20 mouse cellular contexts compared by ENCODE assay signal in genomic region chr16:85071248-85071647, GRCm38 (mm10).
DNase-seq lines count a peak whose midpoint lies in the region; ATAC-seq lines count a peak whose summit lies in the region.
"Had no signal": no experiment of that assay in that cellular context is flagged by ENCODE, and none has a peak within 500 bp of the region (broad histone marks: within the 10 kb centered on the region; RNA-seq: fewer than 3 reads in every experiment).

No protein-coding gene starts in this region.

- 0 out of 2 replicates have a peak, but pooled peaks cover 3% of the 10 kb centered on the region for H3K36me3 ChIP-seq in heart, embryonic 11.5 days (ENCODE audit: control insufficient read depth, insufficient read depth, low read length)

- H3K27ac ChIP-seq in heart, embryonic 11.5 days (ENCODE audit: low read depth, low read length) = no peak overlapping the region
- H3K27ac ChIP-seq: embryonic facial prominence, embryonic 13.5 days; heart, embryonic 13.5 days; hindbrain, embryonic 14.5 days; layer of hippocampus, adult 2 months; left cerebral cortex, adult 2 months had no signal

- no peak overlapping the region for H3K9ac ChIP-seq in heart, embryonic 11.5 days (ENCODE audit: low read depth, low read length)
- H3K9ac ChIP-seq: embryonic facial prominence, embryonic 13.5 days; heart, embryonic 13.5 days; hindbrain, embryonic 14.5 days had no signal

- ATAC-seq in heart, embryonic 11.5 days (replicated peaks; ENCODE audit: insufficient number of reproducible peaks, low FRiP score, low TSS enrichment) = no peak
- ATAC-seq: forebrain, embryonic 16.5 days had no signal

- H3K4me1 ChIP-seq in heart, embryonic 11.5 days (ENCODE audit: control insufficient read depth, insufficient read depth, low read length) = peaks cover 8% of the 10 kb centered on the region
- H3K4me1 ChIP-seq: embryonic facial prominence, embryonic 13.5 days had no signal

- 90% methylated on average over 1 of the region's 1 CpGs for WGBS in heart, embryonic 11.5 days (ENCODE audit: insufficient replicate concordance)

- H3K4me3 ChIP-seq in heart, embryonic 11.5 days (ENCODE audit: low read depth, low read length) = no peak overlapping the region
- H3K4me3 ChIP-seq: embryonic facial prominence, embryonic 13.5 days; heart, embryonic 13.5 days; layer of hippocampus, adult 2 months; left cerebral cortex, adult 2 months had no signal

- H3K4me2 ChIP-seq in heart, embryonic 11.5 days = no peak overlapping the region
- H3K4me2 ChIP-seq: embryonic facial prominence, embryonic 13.5 days; heart, embryonic 13.5 days; hindbrain, embryonic 14.5 days had no signal

- peak; percentile 70 for DNase-seq in kidney, adult 11 months
- no peak for DNase-seq in kidney, adult 18-20 months
- peak; percentile 56 to 71 for DNase-seq in kidney, adult 8-10 months
- DNase-seq in kidney, postnatal 14 days = peak; percentile 50
- DNase-seq in urinary bladder, postnatal 36 days (ENCODE audit: low spot score in 2 of 2) = no peak
- DNase-seq in T-cell, adult 2 months (ENCODE audit: low spot score) = no peak
- DNase-seq: cerebellum, postnatal 10 days; heart, postnatal 36 days; left cerebral cortex, postnatal 4 days; liver; lung, postnatal 14 days; retina, postnatal 1 day; right cerebral cortex, postnatal 4 days had no signal

- no peaks in the 10 kb centered on the region for H3K27me3 ChIP-seq in heart, embryonic 11.5 days (ENCODE audit: control insufficient read depth, insufficient read depth, low read length)
- H3K27me3 ChIP-seq: embryonic facial prominence, embryonic 13.5 days; heart, embryonic 13.5 days had no signal

- H3K9me3 ChIP-seq in heart, embryonic 11.5 days (replicated peaks; ENCODE audit: control insufficient read depth, low read length) = no peaks in the 10 kb centered on the region
- H3K9me3 ChIP-seq: embryonic facial prominence, embryonic 13.5 days; heart, embryonic 13.5 days had no signal

Comparison
In these comparisons a context has a peak if more than half of its experiments do, and no peak if none do; other contexts are left out.
1. DNase-seq: peak in kidney, adult 11 months (single experiment), kidney, adult 8-10 months (2 of 2) and kidney, postnatal 14 days (single experiment); none in kidney, adult 18-20 months (single experiment), urinary bladder, postnatal 36 days (0 of 2) and T-cell, adult 2 months (single experiment).